Mouse (Mus musculus) kidney, adult 18-20 months (tissue): ENCODE data around the gene Ltc4s.

Experiments
- DNase-seq: peaks from one replicate; pipeline ENCODE4 v3.0.0; 2021

The Ltc4s gene

GRCm38 (mm10) chr11:50245269-50245668, 6.9 kb upstream of the Ltc4s start:
- no peak for DNase-seq

- DNase-seq = no peak
These were observed 5.5 kb upstream of the Ltc4s start for GRCm38 (mm10) chr11:50243926-50244325.

- peak; percentile 60 for DNase-seq
These were observed 2.0 kb upstream of the Ltc4s start for GRCm38 (mm10) chr11:50240235-50240911.

GRCm38 (mm10) chr11:50238821-50239791, 690 bp upstream of the Ltc4s start:
- DNase-seq = no peak

- DNase-seq = peak; percentile 36
These were observed 1.2 kb downstream of the Ltc4s start for GRCm38 (mm10) chr11:50236937-50237835.

- DNase-seq = peak; percentile 92
These were observed 1.9 kb downstream of the Ltc4s start for GRCm38 (mm10) chr11:50236540-50236936.

- DNase-seq = no peak
These were observed 3.8 kb downstream of the Ltc4s start for GRCm38 (mm10) chr11:50234606-50235005.

- DNase-seq = no peak
These were observed 4.4 kb downstream of the Ltc4s start for GRCm38 (mm10) chr11:50233993-50234392.

GRCm38 (mm10) chr11:50233022-50233421, 5.4 kb downstream of the Ltc4s start:
- no peak for DNase-seq

- DNase-seq = peak; percentile 62
These were observed 7.0 kb downstream of the Ltc4s start for GRCm38 (mm10) chr11:50231411-50231810.

GRCm38 (mm10) chr11:50230481-50231304, 7.7 kb downstream of the Ltc4s start:
- DNase-seq = no peak

- peak; percentile 43 for DNase-seq
These were observed 9.0 kb downstream of the Ltc4s start for GRCm38 (mm10) chr11:50229252-50229910.

- DNase-seq = peak; percentile 47
These were observed 9.6 kb downstream of the Ltc4s start for GRCm38 (mm10) chr11:50228772-50229171.

GRCm38 (mm10) chr11:50227736-50228135, 10.7 kb downstream of the Ltc4s start:
- DNase-seq = peak; percentile 48

GRCm38 (mm10) chr11:50227226-50227625, 11.2 kb downstream of the Ltc4s start:
- no peak for DNase-seq

- DNase-seq = no peak
These were observed 12.0 kb downstream of the Ltc4s start for GRCm38 (mm10) chr11:50226406-50226805.

- DNase-seq = peak; percentile 71
These were observed 12.6 kb downstream of the Ltc4s start for GRCm38 (mm10) chr11:50225611-50226378.

- peak; percentile 94 for DNase-seq
These were observed 13.5 kb downstream of the Ltc4s start for GRCm38 (mm10) chr11:50224671-50225530.
